8 mouse cellular contexts compared by ENCODE assay signal in genomic region chr11:121236564-121237344, GRCm38 (mm10). TPM values are rescaled to one million over a fixed set of nuclear protein-coding genes. Genes with fewer than 3 reads are reported as not detected.
DNase-seq lines count a peak whose midpoint lies in the region; ATAC-seq lines count a peak whose summit lies in the region.

Narf (plus strand) TSS chr11:121237253.

- peak; percentile 96 for ATAC-seq in CD4-positive, CD25-positive, alpha-beta regulatory T cell, adult 4 months
- ATAC-seq in heart, embryonic 14.5 days (ENCODE audit: insufficient number of reproducible peaks, insufficient read depth, low FRiP score, low read depth) = peak; percentile 100
- ATAC-seq in liver, embryonic 13.5 days (ENCODE audit: low read depth) = peak; percentile 93
- peak; percentile 99 for ATAC-seq in stomach, embryonic 16.5 days (ENCODE audit: insufficient read depth, low FRiP score)

- H3K4me1 ChIP-seq in heart, embryonic 14.5 days (ENCODE audit: control insufficient read depth in 2 of 2, insufficient read depth in 2 of 2, low read length in 2 of 2) = peaks cover 9 to 38% of the 10 kb centered on the region in 2 experiments
- H3K4me1 ChIP-seq in liver, embryonic 13.5 days (replicated peaks) = peaks cover 65% of the 10 kb centered on the region
- peaks cover 23% of the 10 kb centered on the region for H3K4me1 ChIP-seq in stomach, embryonic 16.5 days (ENCODE audit: control insufficient read depth, insufficient read depth, low read length)

- peak within 1 kb of the TSS; percentile 82 to 95 for H3K4me3 ChIP-seq in heart, embryonic 14.5 days (ENCODE audit: control insufficient read depth in 1 of 2, insufficient read depth in 1 of 2, low read depth in 1 of 2, low read length in 2 of 2)
- peak within 1 kb of the TSS; percentile 87 for H3K4me3 ChIP-seq in liver, embryonic 13.5 days (replicated peaks)
- H3K4me3 ChIP-seq in stomach, embryonic 16.5 days (replicated peaks; ENCODE audit: low read length) = peak within 1 kb of the TSS; percentile 90

- no peaks in the 10 kb centered on the region for H3K27me3 ChIP-seq in heart, embryonic 14.5 days (ENCODE audit: control insufficient read depth, insufficient read depth, low read length)
- H3K27me3 ChIP-seq in liver, embryonic 13.5 days = no peaks in the 10 kb centered on the region
- no peaks in the 10 kb centered on the region for H3K27me3 ChIP-seq in stomach, embryonic 16.5 days (ENCODE audit: control insufficient read depth, insufficient read depth, low read length)

- H3K4me2 ChIP-seq in heart, embryonic 14.5 days (ENCODE audit: low read length) = peak within 1 kb of the TSS; percentile 70
- H3K4me2 ChIP-seq in liver, embryonic 13.5 days = peak within 1 kb of the TSS; percentile 77
- peak within 1 kb of the TSS; percentile 65 for H3K4me2 ChIP-seq in stomach, embryonic 16.5 days (ENCODE audit: low read depth, low read length)

- H3K36me3 ChIP-seq in heart, embryonic 14.5 days (ENCODE audit: control insufficient read depth, insufficient read depth, low read length) = peaks cover 31% of the 10 kb centered on the region
- peaks cover 29% of the 10 kb centered on the region for H3K36me3 ChIP-seq in liver, embryonic 13.5 days
- H3K36me3 ChIP-seq in stomach, embryonic 16.5 days (ENCODE audit: control insufficient read depth, insufficient read depth, low read length) = no peaks in the 10 kb centered on the region

- H3K27ac ChIP-seq in heart, embryonic 14.5 days (replicated peaks in 1 of 2; ENCODE audit: control insufficient read depth in 1 of 2, insufficient read depth in 1 of 2, low read depth in 2 of 2, low read length in 2 of 2) = peak within 1 kb of the TSS; percentile 97 to 100
- H3K27ac ChIP-seq in liver, embryonic 13.5 days = peak within 1 kb of the TSS; percentile 99
- H3K27ac ChIP-seq in stomach, embryonic 16.5 days (ENCODE audit: low read length) = peak within 1 kb of the TSS; percentile 99

- H3K9ac ChIP-seq in heart, embryonic 14.5 days (ENCODE audit: low read length) = peak within 1 kb of the TSS; percentile 84
- peak within 1 kb of the TSS; percentile 95 for H3K9ac ChIP-seq in liver, embryonic 13.5 days
- peak within 1 kb of the TSS; percentile 88 for H3K9ac ChIP-seq in stomach, embryonic 16.5 days (ENCODE audit: low read length)

- no peaks in the 10 kb centered on the region for H3K9me3 ChIP-seq in heart, embryonic 14.5 days (ENCODE audit: control insufficient read depth, low read length)
- no peaks in the 10 kb centered on the region for H3K9me3 ChIP-seq in liver, embryonic 13.5 days (replicated peaks)
- no peaks in the 10 kb centered on the region for H3K9me3 ChIP-seq in stomach, embryonic 16.5 days (replicated peaks; ENCODE audit: control insufficient read depth, low read length)

- WGBS in heart, embryonic 14.5 days = under 1% methylated on average over 50 of the region's 50 CpGs
- under 1% methylated on average over 50 of the region's 50 CpGs for WGBS in liver, embryonic 13.5 days (ENCODE audit: insufficient replicate concordance)
- WGBS in stomach, embryonic 16.5 days = under 1% methylated on average over 50 of the region's 50 CpGs

- peak; percentile 100 for DNase-seq in c-Kit-negative CD71-positive TER-119-positive erythroid progenitor cells, embryonic 14.5 days (ENCODE audit: low read depth, low spot score)
- peak; percentile 99 for DNase-seq in fibroblast of lung, adult 2 months (ENCODE audit: low read depth)
- DNase-seq in kidney, postnatal 14 days = peak; percentile 100
- peak; percentile 100 for DNase-seq in liver, embryonic 13.5 days
- DNase-seq in neural tube, embryonic 10.5 days (ENCODE audit: extremely low spot score, low spot score) = peak; percentile 99

RNA-seq across cellular contexts. Expression of gene Narf, which starts in this region (rescaled TPM):
- 10 to 100 TPM; 30.1 to 41.9 TPM for polyA plus RNA-seq in CD4-positive, CD25-positive, alpha-beta regulatory T cell, adult 4 months (2017; shearing (Covaris generic))
- polyA plus RNA-seq in heart, embryonic 14.5 days (2014; fragmentation: Nextera tagmentation; extraction: Ambion mirVana) = 57.8 and 58.0 TPM in 2 replicates
- 101 and 117 TPM in 2 replicates for polyA plus RNA-seq in liver, embryonic 13.5 days (2015; fragmentation: Nextera tagmentation; extraction: Ambion mirVana)
- 52.8 and 65.6 TPM in 2 replicates for polyA plus RNA-seq in stomach, embryonic 16.5 days (2015; fragmentation: Nextera tagmentation; extraction: Ambion mirVana)

Comparison
In these comparisons a context has a peak if more than half of its experiments do, and no peak if none do; other contexts are left out.
1. Peak in every context shown above with its lines: DNase-seq, ATAC-seq, H3K4me3 ChIP-seq and H3K27ac ChIP-seq.